Mouse (Mus musculus): ENCODE data around the gene Hrc.
A peak's percentile ranks its signal among the peaks of the same experiment; 100 is the strongest.

The Hrc gene

GRCm38 (mm10) chr7:45365742-45366651 lies 30.9 kb downstream of the Hrc start:
- no peak for DNase-seq (ENCODE audit: low read depth, low spot score)

DNA sequence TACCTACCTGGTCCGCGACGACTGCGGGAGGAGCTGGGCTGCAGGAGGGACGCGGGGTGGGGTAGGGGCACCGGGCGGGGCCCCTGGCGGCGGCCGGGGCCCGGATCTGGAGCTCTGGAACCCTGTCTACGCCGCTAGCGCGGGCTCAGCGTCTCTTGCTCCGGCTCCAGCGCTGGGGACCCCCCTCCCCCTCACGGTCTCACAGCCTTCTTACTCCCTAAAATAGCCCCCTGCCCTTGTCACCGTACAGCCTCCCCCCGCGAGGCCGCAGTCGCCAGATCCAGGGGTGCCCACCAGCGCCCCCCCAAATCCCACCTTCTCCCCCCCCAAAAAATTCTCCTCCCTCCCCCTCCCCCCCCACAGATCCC lies 31.5 kb downstream of the Hrc start, which contains the start of gene Ppfia3:
Gene Ppfia3, minus strand, starts transcription at position 368 of the 368 bp plus-strand sequence.
- DNase-seq (ENCODE audit: low read depth, low spot score): no peak

GRCm38 (mm10) chr7:45367020-45367880 lies 32.2 kb downstream of the Hrc start:
- DNase-seq (ENCODE audit: low read depth, low spot score): peak; percentile 83

DNA sequence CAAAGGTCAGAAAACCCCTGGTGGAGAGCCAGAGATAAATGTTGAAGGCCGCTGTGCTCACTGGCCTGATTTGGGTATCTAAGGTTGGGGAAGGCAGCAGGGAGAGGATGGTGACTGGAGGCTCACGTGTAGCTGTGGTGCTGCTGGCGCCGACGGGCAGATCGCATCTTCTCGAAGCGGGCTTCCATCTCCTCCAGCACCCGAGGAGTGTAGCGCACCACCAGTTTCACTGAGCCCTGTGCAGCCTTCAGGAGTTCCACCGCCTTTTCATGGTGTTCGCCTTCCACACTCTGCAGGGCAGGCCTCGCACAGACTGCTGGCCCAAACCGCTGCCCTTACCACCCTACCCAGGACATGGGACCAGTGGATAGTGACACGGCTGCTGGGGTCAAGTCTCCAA lies 33.1 kb downstream of the Hrc start:
- no peak for DNase-seq (ENCODE audit: low read depth, low spot score)

DNA sequence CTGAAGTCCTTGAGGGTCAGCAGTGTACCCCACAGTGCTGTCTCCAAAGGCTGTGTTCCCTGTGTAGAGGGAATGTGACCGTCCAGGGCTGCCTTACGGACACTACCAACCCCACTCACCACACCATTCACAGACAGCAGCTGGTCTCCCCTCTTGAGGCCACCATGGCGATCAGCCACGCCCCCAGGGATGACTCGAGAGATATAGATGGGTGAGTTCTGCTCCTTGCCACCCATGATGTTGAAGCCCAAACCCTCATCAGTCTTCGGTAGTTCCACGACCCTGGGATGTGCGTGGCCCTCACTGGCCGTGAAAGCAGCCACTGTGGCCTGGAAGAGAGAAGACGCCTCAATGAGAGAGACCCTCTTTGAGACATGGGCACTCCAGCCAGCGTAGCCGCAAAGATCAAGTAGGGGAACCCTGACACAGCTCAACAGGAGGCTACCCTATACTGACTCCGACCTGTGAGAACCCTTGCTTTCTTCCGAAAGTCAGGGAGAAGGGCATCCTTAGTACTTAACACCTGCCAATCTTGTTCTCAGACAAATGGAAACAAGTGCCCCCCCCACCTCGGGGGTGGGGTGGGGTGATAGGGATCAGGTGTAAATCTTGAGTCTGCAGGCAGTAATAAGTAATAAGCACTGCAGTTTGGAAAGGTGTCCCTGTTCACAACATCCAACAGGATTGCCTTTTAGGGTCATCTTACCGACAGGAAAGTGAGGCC lies 34.1 kb downstream of the Hrc start:
- no peak for DNase-seq (ENCODE audit: low read depth, low spot score)

GRCm38 (mm10) chr7:45369836-45370474 lies 34.9 kb downstream of the Hrc start:
- no peak for DNase-seq (ENCODE audit: low read depth, low spot score)

GRCm38 (mm10) chr7:45370475-45371311 lies 35.6 kb downstream of the Hrc start, which contains the start of gene Lin7b:
Gene Lin7b (minus strand): TSS chr7:45370583.
- DNase-seq (ENCODE audit: low read depth, low spot score): peak; percentile 49

DNA sequence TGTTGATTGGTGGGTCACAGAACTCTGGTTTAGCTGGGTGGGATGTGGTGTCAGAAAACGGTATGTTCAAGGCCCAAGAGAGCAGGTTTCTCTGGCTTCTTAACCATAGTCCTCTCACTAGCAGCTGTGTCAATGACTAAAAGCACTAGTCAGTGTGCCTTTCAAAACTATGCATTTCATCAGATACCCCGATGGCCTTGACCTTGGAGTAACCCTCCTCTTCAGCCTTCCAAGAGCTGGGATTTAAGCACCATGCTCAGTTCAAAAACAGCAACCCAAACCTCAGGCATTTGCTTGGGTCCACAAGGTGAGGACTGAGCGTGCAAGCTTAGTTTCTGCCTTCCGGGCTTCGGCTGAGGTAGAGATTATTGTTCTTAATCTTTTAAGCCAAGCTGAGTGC lies 37.3 kb downstream of the Hrc start:
- no peak for DNase-seq (ENCODE audit: low read depth, low spot score)

DNA sequence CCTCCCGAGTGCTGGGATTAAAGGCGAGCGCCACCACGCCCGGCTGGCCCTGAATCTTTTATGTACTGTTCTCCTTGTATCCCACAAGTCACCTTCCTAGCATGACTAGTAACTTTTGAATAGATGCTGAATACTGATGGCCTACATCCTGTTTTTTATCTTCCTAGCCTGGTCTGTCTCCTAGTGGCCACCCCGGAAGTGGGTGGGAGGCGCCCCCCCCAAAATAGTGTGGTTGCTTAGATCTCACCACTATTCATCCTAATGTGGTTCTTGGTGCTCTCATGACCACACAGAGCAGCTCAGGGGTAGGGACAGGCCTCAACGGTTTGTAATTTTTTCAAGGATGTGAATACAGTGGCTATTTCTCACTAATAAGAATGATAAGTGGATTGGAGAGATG lies 39.5 kb downstream of the Hrc start:
- DNase-seq (ENCODE audit: low read depth, low spot score): no peak

DNA sequence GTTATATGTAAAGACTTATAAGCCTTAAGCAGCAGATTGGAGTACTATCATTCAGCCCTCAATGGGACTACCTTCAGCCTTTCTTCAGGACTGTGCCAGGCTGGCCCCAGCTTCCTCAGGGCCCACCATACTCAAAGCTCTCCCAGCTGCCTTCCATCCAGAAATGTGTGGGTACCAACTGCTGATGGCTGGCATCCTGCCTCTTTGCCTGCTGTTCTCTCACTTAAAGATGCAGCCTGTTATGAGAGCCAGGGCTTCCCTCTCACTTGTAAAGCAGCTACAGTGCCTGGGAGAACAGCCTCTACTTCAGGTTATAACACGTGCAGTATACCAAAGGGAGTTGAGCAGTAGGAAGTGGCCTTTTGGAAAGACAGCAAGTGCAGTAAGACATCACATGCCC lies 41.0 kb downstream of the Hrc start:
- DNase-seq (ENCODE audit: low read depth, low spot score): no peak

DNA sequence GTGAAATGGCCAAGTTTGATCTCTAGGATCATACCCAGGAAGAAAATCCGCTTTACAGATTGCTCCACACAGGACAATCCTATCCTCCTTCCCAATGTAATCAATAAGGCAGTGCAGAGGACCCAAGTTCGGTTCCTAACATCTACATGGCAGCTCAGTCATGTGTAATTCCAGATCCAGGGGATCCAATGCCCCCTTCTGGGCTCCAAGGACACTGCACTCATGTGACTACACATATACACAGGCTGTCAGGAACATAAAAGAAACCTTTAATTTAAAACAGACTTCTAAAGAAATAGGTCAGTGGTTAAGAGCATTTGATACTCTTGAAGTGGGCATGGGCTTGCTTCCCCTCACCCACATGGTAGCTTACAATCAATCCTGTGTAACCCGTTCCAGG lies 51.0 kb downstream of the Hrc start:
- no peak for DNase-seq (ENCODE audit: low read depth, low spot score)

All from c-Kit-negative CD71-positive TER-119-positive erythroid progenitor cells, embryonic 14.5 days (primary cell).